Mouse (Mus musculus) embryonic facial prominence, embryonic 10.5 days (tissue): ENCODE measurements around the gene Rpl7l1. TPM values are rescaled to one million over a fixed set of nuclear protein-coding genes. Genes with fewer than 3 reads are reported as not detected.

Experiments used
- DNase-seq: peaks from one replicate; pipeline ENCODE4 v3.0.0-alpha.2; 2017; ENCODE audit warnings: low spot score
- H3K27ac ChIP-seq: fragments of 300-500 bp; sonication (generic); replicated peaks from 2 replicates; pipeline ENCODE4 v1.5.1; 2016; ENCODE audit warnings: mild to moderate bottlenecking
- H3K27me3 ChIP-seq: fragments of 300-500 bp; sonication (generic); replicated peaks from 2 replicates; pipeline ENCODE4 v1.6.1; 2016; ENCODE audit warnings: low read depth, mild to moderate bottlenecking; ENCODE audit not compliant: poor library complexity, severe bottlenecking
- H3K36me3 ChIP-seq: fragments of 300-500 bp; sonication (generic); replicated peaks from 2 replicates; pipeline ENCODE4 v1.6.1; 2016; ENCODE audit warnings: mild to moderate bottlenecking, moderate library complexity
- H3K4me1 ChIP-seq: fragments of 300-500 bp; sonication (generic); 2 replicates; pipeline ENCODE4 v1.6.1; 2016
- H3K4me3 ChIP-seq: fragments of 300-500 bp; sonication (generic); 2 replicates; pipeline ENCODE4 v1.5.1; 2016; ENCODE audit warnings: mild to moderate bottlenecking, moderate library complexity
- H3K9me3 ChIP-seq: fragments of 300-500 bp; sonication (generic); 2 replicates; pipeline ENCODE4 v1.6.1; 2016; ENCODE audit warnings: mild to moderate bottlenecking
- WGBS: fragments of 180-500 bp; shearing (Covaris S2); methylation state at CpG from one replicate; pipeline ENCODE4 v1.1.7; 2016; 5-methylcytosine and 5-hydroxymethylcytosine counted together
- polyA plus RNA-seq: library from polyadenylated mRNA; unstranded; fragments of >200 nt; fragmentation: Nextera tagmentation; extraction: Ambion mirVana; gene quantifications from 2 replicates; pipeline ENCODE4 v1.2.1, GENCODE M21; 2016

The Rpl7l1 gene
- polyA plus RNA-seq, 1 experiment from 2014 or later, result 222 TPM

DNA sequence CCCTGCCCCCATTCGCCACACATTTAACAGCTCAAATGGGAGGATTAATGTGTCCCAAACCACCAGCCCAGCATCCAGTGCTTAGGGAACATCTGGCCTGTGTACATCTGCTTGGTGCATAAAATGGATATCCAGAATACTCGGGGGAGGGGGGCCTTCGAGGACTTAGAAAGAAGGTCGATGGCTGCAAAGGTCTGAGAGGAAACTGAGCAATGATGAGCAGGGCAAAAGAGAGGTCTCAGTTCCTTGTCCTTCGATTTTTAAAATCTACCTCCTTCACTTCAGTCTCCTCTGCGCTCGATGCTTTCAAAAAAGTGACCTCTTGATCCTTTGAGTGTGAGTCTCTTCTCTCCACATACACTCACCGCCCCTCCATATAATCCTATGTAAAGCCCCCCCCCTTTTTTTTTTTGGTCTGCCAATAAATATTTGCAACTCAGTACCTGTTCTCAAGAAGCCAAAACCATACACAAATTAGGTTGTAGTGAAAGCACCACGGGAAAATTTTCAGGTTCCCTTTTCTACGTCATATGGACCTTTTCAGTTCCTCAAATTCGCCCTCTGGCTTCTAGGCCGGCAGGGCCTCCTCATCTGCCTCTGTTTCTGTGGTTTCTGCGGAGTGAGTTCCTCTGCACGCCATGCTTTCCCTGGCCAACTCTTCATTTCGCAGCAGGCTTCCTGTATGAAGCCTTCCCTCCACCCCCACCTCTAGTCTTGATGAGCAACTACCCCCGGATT is 31.2 kb downstream of the Rpl7l1 start:
- WGBS, result 30% methylated on average over 16 of the region's 16 CpGs
- DNase-seq, result no peak
- Histone ChIP-seq H3K9me3 (no peaks in the 10 kb centered on the region), H3K4me3 (peak overlapping the region; percentile 86), H3K27ac (peak overlapping the region; percentile 91), H3K27me3 (no peaks in the 10 kb centered on the region), H3K4me1 (peaks cover 25% of the 10 kb centered on the region), H3K36me3 (peaks cover 29% of the 10 kb centered on the region)

DNA sequence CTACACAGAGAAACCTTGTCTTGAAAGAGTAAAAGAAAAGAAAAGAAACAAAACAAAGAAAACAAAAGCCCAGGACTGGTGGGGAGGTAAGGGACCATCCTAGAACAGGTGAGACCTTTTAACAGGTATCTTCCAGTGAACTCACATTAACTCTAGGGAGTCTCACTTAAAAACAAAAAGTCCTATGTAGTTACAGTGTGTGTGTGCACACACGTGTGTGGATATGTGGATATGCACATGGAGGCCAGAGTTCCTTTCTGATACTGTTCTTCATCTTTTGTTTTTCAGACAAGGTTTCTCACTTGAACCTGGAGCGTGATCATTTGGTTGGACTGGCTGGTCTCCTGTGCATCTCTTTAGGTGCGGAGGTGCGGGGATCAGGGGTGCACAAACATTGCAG is 31.9 kb downstream of the Rpl7l1 start:
- Histone ChIP-seq H3K27ac (peak overlapping the region; percentile 91), H3K4me1 (peaks cover 21% of the 10 kb centered on the region), H3K27me3 (no peaks in the 10 kb centered on the region), H3K9me3 (no peaks in the 10 kb centered on the region), H3K36me3 (peaks cover 36% of the 10 kb centered on the region), H3K4me3 (peak overlapping the region; percentile 86)
- no peak for DNase-seq
- WGBS, result 95% methylated on average over 4 of the region's 4 CpGs

DNA sequence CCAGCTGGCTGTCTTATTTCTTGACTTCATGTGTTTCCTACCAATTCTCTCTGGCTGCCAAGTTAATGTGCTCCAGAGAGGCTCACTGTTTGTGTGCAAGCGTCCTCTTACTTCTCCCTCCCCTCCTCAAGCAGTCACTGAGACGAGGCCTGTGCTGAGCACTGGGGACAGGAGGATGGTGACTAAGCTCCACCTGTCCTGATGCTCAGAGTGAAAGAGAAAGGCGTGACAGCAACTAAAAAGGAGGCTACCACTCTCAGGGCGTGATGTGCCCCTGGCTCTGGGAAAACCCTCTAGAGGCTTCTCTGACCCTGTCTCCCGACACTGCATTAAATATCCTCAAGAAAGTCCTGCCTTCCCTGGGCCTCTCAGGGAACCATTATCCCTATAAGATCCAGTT is 33.2 kb downstream of the Rpl7l1 start:
- H3K4me1 ChIP-seq, result peaks cover 21% of the 10 kb centered on the region
- H3K9me3 ChIP-seq, result no peaks in the 10 kb centered on the region
- H3K36me3 ChIP-seq, result peaks cover 48% of the 10 kb centered on the region
- H3K4me3 ChIP-seq, result no peak overlapping the region
- DNase-seq, result no peak
- 91% methylated on average over 5 of the region's 5 CpGs for WGBS
- no peaks in the 10 kb centered on the region for H3K27me3 ChIP-seq
- no peak overlapping the region for H3K27ac ChIP-seq

DNA sequence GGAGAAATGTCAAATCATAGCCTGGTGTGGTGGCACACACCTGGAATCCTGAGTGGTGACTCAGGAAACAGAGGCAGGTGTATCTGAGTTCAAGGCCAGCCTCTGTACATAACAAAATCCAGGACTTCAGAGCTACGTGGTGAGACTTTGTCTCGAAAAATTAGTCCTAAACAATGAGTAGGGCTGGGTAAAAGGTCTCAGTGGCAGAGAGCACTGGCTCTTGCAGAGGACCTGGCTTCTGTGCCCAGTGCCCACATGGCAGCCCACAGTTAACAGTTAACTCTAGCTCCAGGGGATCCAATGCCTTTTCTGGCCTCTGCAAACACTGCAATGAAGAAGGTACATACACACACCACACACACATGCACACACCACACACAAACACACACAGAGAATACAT is 34.7 kb downstream of the Rpl7l1 start:
- 94% methylated on average over 2 of the region's 2 CpGs for WGBS
- H3K4me1 ChIP-seq, result peaks cover 20% of the 10 kb centered on the region
- H3K36me3 ChIP-seq, result peaks cover 63% of the 10 kb centered on the region
- no peak overlapping the region for H3K27ac ChIP-seq
- no peaks in the 10 kb centered on the region for H3K9me3 ChIP-seq
- no peak overlapping the region for H3K4me3 ChIP-seq
- no peak for DNase-seq
- no peaks in the 10 kb centered on the region for H3K27me3 ChIP-seq

DNA sequence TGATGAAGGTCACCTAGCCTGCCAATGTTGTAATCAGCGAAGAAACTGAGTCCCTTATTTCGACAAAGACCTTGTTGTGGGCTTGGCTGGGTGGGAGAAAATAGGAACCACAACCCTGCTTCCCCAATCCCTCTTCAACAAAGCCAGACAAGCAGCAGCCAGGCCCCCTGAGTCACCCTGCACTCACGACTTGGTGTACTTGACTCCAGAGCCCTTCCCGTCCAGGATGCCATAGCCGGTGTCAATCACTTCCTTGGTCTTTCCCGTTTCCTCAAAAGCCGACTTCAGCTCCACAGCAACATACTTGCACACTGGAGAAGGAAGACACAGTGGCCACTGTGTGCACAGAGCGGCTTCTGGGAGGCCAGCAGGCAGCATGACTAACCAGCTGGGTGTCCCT is 35.2 kb downstream of the Rpl7l1 start:
- H3K36me3 ChIP-seq, result peaks cover 68% of the 10 kb centered on the region

DNA sequence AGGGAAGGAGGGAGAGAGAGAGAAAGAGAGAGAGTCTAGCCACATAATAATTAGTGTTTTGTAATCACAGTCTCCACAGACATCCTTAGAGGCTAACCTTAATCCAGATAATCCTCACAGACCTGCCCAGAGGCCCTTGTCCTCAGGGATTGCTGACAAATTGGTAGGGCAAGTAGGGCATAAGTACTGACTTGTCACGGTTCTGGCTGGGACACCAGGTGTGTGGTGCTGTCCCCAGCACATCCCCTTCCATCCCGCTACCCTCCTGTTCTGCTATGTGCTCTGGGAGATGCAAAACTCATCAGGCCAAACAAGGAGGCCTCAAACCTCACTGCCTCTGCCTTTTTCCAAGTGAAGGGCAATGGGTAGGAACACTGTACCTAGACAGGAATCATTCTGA is 37.0 kb downstream of the Rpl7l1 start:
- no peak overlapping the region for H3K4me3 ChIP-seq
- no peak for DNase-seq
- no peak overlapping the region for H3K27ac ChIP-seq
- peaks cover 81% of the 10 kb centered on the region for H3K36me3 ChIP-seq
- H3K9me3 ChIP-seq, result no peaks in the 10 kb centered on the region
- 82% methylated on average over 2 of the region's 2 CpGs for WGBS
- no peaks in the 10 kb centered on the region for H3K27me3 ChIP-seq
- peaks cover 3% of the 10 kb centered on the region for H3K4me1 ChIP-seq

More for the DNA sequence above, 35.2 kb downstream of the Rpl7l1 start:
- H3K4me1 ChIP-seq, result peaks cover 14% of the 10 kb centered on the region
- no peaks in the 10 kb centered on the region for H3K9me3 ChIP-seq
- no peak overlapping the region for H3K27ac ChIP-seq
- no peak for DNase-seq
- no peaks in the 10 kb centered on the region for H3K27me3 ChIP-seq
- 86% methylated on average over 8 of the region's 8 CpGs for whole genome bisulfite sequencing
- no peak overlapping the region for H3K4me3 ChIP-seq

DNA sequence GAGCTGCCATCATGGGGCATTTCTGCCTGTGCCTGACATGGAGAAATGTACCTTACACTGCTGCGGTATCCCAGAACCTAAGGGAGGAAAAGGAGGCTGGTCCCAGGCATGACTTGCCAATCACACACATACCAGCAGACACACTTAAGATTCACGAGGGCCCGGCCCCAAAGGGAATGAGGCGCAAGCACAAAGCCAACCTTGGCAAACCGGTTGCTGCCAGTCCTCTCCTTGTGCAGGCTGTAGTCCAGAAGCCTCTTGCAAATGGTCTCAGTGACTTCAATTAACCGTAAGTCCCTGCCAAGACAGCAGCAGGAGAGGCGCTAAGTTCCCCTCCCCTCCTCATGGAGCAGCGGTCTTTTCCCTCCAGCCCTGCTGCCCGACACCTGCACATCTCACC is 39.5 kb downstream of the Rpl7l1 start:
- Histone ChIP-seq H3K9me3 (no peaks in the 10 kb centered on the region), H3K4me3 (no peak overlapping the region), H3K36me3 (peaks cover 83% of the 10 kb centered on the region), H3K27me3 (no peaks in the 10 kb centered on the region), H3K27ac (no peak overlapping the region), H3K4me1 (no peaks in the 10 kb centered on the region)
- DNase-seq, result no peak
- WGBS, result 91% methylated on average over 9 of the region's 9 CpGs

DNA sequence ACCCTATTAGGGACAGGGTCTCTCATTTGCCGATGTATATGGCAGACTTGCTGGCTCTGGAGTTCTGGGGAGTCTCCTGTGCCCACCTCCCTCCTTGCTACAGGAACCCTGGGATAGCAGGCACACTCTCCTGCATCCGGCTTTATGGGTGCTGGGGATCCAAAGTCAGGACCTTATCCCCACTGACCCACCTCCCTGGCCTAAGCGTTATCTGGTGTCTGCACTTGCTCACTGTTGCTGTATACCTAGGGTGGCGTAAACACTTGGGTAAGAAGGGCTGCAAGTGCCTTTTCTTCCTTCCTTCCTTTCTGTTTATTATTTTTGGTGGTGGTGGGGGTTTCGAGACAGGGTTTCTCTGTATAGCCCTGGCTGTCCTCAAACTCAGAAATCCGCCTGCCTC is 41.2 kb downstream of the Rpl7l1 start:
- no peak for DNase-seq
- 92% methylated on average over 6 of the region's 6 CpGs for WGBS
- no peak overlapping the region for H3K27ac ChIP-seq
- H3K36me3 ChIP-seq, result peaks cover 79% of the 10 kb centered on the region
- H3K27me3 ChIP-seq, result no peaks in the 10 kb centered on the region
- no peaks in the 10 kb centered on the region for H3K9me3 ChIP-seq
- H3K4me1 ChIP-seq, result no peaks in the 10 kb centered on the region
- H3K4me3 ChIP-seq, result no peak overlapping the region

DNA sequence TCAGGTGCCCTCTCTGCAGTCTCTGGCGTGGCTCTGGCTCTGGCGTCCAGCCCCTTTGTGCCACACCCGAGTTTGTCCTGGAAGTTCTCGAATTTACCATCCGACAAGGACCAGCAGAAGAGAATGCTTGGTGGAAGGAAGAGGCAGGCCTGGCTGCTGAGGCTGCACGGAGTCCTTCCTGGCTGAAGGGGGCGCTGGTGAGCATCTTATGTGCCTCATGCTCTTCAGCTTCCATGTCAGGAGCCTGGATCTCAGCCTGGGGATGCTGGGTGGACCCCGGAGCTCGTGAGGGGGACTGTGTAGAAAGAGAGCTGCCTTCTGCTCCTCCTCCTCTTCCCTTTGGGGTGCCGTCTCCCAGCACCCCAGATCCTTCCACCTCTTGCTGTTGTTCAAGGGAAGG is 46.3 kb downstream of the Rpl7l1 start:
- Histone ChIP-seq H3K9me3 (no peaks in the 10 kb centered on the region), H3K4me1 (no peaks in the 10 kb centered on the region), H3K36me3 (peaks cover 55% of the 10 kb centered on the region), H3K27me3 (no peaks in the 10 kb centered on the region), H3K27ac (no peak overlapping the region), H3K4me3 (no peak overlapping the region)
- DNase-seq, result peak; percentile 35
- WGBS, result 62% methylated on average over 10 of the region's 10 CpGs

DNA sequence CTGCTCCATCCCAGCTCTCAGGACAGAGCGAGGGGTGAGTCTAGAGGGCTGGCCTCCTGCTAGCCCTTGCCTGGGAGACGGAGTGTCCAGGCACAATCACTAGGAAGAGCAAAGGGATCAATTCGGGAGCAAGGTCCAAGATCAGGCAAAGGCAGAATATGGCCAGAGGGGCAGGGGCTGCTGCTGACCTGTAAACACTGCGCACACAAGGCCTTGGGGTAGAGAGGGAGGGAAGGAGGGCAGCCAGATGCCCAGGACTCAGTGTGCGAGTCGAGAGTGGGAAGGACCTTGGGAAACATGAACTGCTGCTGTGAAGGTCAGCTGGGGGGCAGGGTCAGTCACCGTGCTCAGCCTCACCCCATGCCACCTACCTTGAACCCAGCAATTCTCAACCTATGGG is 47.2 kb downstream of the Rpl7l1 start:
- DNase-seq, result no peak
- no peaks in the 10 kb centered on the region for H3K9me3 ChIP-seq
- 87% methylated on average over 7 of the region's 7 CpGs for WGBS
- peaks cover 53% of the 10 kb centered on the region for H3K36me3 ChIP-seq
- no peak overlapping the region for H3K4me3 ChIP-seq
- H3K27me3 ChIP-seq, result peaks cover 3% of the 10 kb centered on the region; the same call in 1 of the 2 replicates
- no peaks in the 10 kb centered on the region for H3K4me1 ChIP-seq
- no peak overlapping the region for H3K27ac ChIP-seq

DNA sequence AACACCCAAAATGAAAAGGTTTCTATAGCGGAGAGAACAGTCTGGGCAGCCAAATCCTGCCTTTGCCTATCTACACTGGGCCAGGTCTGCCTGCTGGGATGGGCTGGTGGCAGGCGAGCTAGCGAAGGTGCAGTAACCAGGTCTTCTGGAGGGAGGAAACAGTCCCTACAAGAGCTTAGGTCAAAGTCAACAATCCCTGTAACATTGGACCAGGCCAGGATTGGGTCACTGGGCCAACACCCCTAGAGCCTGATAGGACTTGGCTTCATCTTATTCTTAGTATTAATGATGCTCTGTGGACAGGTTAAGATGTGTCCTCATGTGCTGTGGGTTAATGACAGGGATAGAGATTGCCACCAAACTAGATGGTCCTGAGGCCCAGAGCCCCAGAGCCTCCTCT is 48.4 kb downstream of the Rpl7l1 start:
- Histone ChIP-seq H3K27me3 (peaks cover 15% of the 10 kb centered on the region), H3K4me3 (no peak overlapping the region), H3K36me3 (peaks cover 47% of the 10 kb centered on the region), H3K9me3 (no peaks in the 10 kb centered on the region), H3K27ac (no peak overlapping the region), H3K4me1 (peaks cover 2% of the 10 kb centered on the region; the same call in 1 of the 2 replicates)
- DNase-seq, result no peak
- 90% methylated on average over 3 of the region's 3 CpGs for WGBS

DNA sequence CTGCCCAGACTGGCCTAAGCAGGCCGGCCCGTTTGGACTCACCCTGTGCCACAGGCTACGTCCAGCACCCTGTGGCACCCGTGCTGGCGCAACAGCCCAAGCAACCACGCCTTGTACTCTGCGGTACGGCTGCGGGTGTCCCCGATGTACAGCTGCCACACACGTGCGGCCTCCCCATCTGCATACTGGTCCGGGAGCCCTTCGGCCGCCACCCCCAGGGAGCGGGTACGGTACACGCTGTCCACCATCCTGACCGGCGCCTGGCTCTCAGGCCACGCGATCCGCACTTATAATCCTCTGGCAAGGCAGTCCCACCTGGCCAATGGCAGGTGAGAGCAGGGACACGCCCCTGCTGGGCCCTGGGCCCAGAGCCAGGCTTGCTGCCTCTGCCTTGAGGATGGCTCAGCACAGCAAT is 53.6 kb downstream of the Rpl7l1 start, which contains the start of gene Gnmt:
Gene Gnmt, minus strand, starts transcription at position 265 of the 415 bp plus-strand sequence.
- Histone ChIP-seq H3K27ac (peak within 1 kb of the TSS; percentile 19; the same call in 1 of the 2 replicates), H3K4me3 (peak within 1 kb of the TSS; percentile 41), H3K36me3 (peaks cover 29% of the 10 kb centered on the region), H3K27me3 (peaks cover 28% of the 10 kb centered on the region), H3K4me1 (peaks cover 14% of the 10 kb centered on the region; the same call in 1 of the 2 replicates), H3K9me3 (no peaks in the 10 kb centered on the region)
- 13% methylated on average over 24 of the region's 24 CpGs for WGBS
- peak; percentile 31 for DNase-seq

DNA sequence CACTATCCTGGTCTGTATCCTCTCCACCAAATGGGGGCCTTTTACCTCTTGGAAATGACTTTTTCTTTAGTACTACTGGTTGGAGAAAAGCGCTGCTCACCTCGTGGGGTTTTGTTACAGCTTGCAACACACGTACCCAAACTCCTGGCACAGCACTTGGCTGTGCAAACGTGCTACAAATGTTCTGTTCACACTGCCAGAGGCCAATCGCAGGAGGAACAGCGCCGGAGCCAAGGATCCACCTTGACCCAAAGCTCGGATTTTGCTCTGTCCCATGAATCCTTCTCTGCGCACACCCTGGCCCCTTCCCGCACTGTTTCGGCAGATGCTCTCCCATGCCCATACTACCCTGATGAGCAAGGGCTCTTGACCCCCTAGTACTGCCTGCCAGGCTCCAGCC is 54.0 kb downstream of the Rpl7l1 start:
- Histone ChIP-seq H3K27me3 (peaks cover 28% of the 10 kb centered on the region), H3K9me3 (no peaks in the 10 kb centered on the region), H3K4me1 (peaks cover 14% of the 10 kb centered on the region; the same call in 1 of the 2 replicates), H3K27ac (no peak overlapping the region), H3K4me3 (peak overlapping the region; percentile 41), H3K36me3 (peaks cover 32% of the 10 kb centered on the region)
- 50% methylated on average over 11 of the region's 11 CpGs for WGBS
- no peak for DNase-seq
